Mouse (Mus musculus) myocyte (in vitro differentiated cells): ENCODE measurements at regions not wholly inside any gene's neighbourhood (a gene's known extent, or its start where the extent isn't known, plus 50 kb on each side); places are given as distances from the start of the nearest gene placed in this dataset.

Experiments
- H3K27me3 ChIP-seq: one replicate; pipeline ENCODE4 v1.6.1; 2011; ENCODE audit not compliant: control insufficient read depth, insufficient read depth, insufficient read length
- H3K36me3 ChIP-seq: one replicate; pipeline ENCODE4 v1.6.1; 2011; ENCODE audit not compliant: control insufficient read depth, insufficient read depth
- H3K4me2 ChIP-seq: one replicate; pipeline ENCODE4 v1.6.1; 2011; ENCODE audit warnings: low read depth, control low read depth
- H3K4me3 ChIP-seq: one replicate; pipeline ENCODE4 v1.5.1; 2011; ENCODE audit warnings: mild to moderate bottlenecking, control low read depth, moderate library complexity
- H3K79me2 ChIP-seq: one replicate; pipeline ENCODE4 v1.6.1; 2011; ENCODE audit not compliant: control insufficient read depth, insufficient read depth
- H3ac ChIP-seq: one replicate; pipeline ENCODE4 v1.6.1; 2011; ENCODE audit not compliant: control insufficient read depth, insufficient read length
- CEBPB ChIP-seq: IDR thresholded peaks from 2 replicates; pipeline ENCODE4 v1.6.1; 2011; ENCODE audit warnings: mild to moderate bottlenecking, moderate library complexity; ENCODE audit not compliant: poor library complexity, insufficient read depth, severe bottlenecking
- E2F4 ChIP-seq: IDR thresholded peaks from one replicate; pipeline ENCODE4 v1.6.1; 2011; ENCODE audit warnings: mild to moderate bottlenecking, control low read depth, moderate library complexity; ENCODE audit not compliant: insufficient read depth
- MAX ChIP-seq: IDR thresholded peaks from one replicate; pipeline ENCODE4 v1.6.1; 2011; ENCODE audit warnings: low read depth, mild to moderate bottlenecking, control low read depth
- MYOD1 ChIP-seq, 3 experiments: IDR thresholded peaks; one replicate each; pipeline ENCODE4 v1.6.1; 2011; ENCODE audit warnings: control low read depth in 2 of 3, low read depth in 2 of 3, mild to moderate bottlenecking in 2 of 3, moderate library complexity in 1 of 3; ENCODE audit not compliant: insufficient read length in 2 of 3, control insufficient read depth in 1 of 3
- MYOG ChIP-seq, 3 experiments: IDR thresholded peaks; one replicate each; pipeline ENCODE4 v1.6.1; 2011; ENCODE audit warnings: control low read depth in 2 of 3, low read depth in 2 of 3, mild to moderate bottlenecking in 2 of 3; ENCODE audit not compliant: insufficient read length in 2 of 3, control insufficient read depth in 1 of 3, insufficient read depth in 1 of 3
- POLR2A ChIP-seq: IDR thresholded peaks from one replicate; pipeline ENCODE4 v1.6.1; 2011; ENCODE audit warnings: low read depth, mild to moderate bottlenecking, control low read depth, moderate library complexity; ENCODE audit not compliant: insufficient read length
- POLR2AphosphoS2 ChIP-seq: IDR thresholded peaks from one replicate; pipeline ENCODE4 v1.6.1; 2011; ENCODE audit warnings: low read depth, control low read depth; ENCODE audit not compliant: insufficient read length
- REST ChIP-seq: IDR thresholded peaks from one replicate; pipeline ENCODE4 v1.6.1; 2011; ENCODE audit warnings: mild to moderate bottlenecking, control low read depth, moderate library complexity; ENCODE audit not compliant: insufficient read depth, insufficient read length
- SRF ChIP-seq: IDR thresholded peaks from one replicate; pipeline ENCODE4 v1.6.1; 2011; ENCODE audit warnings: low read depth; ENCODE audit not compliant: control insufficient read depth, insufficient read length
- TCF12 ChIP-seq: IDR thresholded peaks from one replicate; pipeline ENCODE4 v1.6.1; 2011; ENCODE audit warnings: mild to moderate bottlenecking, control low read depth; ENCODE audit not compliant: poor library complexity, insufficient read depth, severe bottlenecking
- TCF3 ChIP-seq: IDR thresholded peaks from one replicate; pipeline ENCODE4 v1.6.1; 2011; ENCODE audit warnings: low read depth, control low read depth; ENCODE audit not compliant: insufficient read length
- USF1 ChIP-seq: IDR thresholded peaks from one replicate; pipeline ENCODE4 v1.6.1; 2011; ENCODE audit warnings: low read depth, mild to moderate bottlenecking, control low read depth, moderate library complexity

DNA sequence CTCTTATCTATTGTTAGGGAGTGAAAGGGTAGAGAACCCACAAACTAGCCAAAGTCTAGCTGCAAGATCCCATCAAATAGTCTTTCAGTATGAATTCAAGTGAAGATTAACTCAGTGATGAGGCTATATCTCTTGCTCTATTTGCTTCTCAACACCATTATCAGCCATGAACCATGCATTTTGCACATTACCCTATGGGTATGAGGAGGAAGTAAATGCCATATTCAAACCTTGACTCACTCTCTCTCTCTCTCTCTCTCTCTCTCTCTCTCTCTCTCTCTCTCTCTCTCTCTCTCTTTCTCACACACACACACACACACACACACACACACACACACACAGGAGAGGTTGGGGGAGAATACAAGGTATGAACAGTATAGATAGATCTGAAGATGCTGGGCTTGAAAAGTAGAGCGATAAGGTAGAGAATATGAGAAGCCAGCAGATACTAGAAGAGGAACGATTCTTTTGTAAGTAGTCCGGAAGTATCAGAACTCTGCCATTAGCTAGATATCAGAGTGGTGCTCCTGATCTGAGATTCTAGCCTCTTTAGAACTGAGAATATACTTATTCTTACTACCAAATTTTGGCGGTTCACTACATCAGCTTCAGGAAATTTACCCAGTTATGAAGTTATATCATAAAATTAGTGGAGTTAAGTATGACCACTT lies 113.3 kb upstream of the P2ry1 start:
- TF ChIP-seq CEBPB = no peak
- no peak for TF ChIP-seq POLR2AphosphoS2
- no peak for TF ChIP-seq POLR2A
- no peak for TF ChIP-seq MYOD1 (IDR thresholded peaks at IDR 0.05; ENCODE audit: control insufficient read depth in 1 of 3, insufficient read length in 2 of 3, low read depth in 2 of 3)
- no peak for TF ChIP-seq SRF
- no peak for TF ChIP-seq MAX
- no peak for TF ChIP-seq E2F4
- TF ChIP-seq USF1 = no peak
- TF ChIP-seq TCF12 = no peak
- no peak for TF ChIP-seq MYOG (IDR thresholded peaks at IDR 0.05; ENCODE audit: control insufficient read depth in 1 of 3, insufficient read depth in 1 of 3, insufficient read length in 2 of 3, low read depth in 2 of 3)
- no peak for TF ChIP-seq REST
- no peak for TF ChIP-seq TCF3
- Histone ChIP-seq H3ac (no peak overlapping the region), H3K4me2 (no peak overlapping the region), H3K36me3 (no peaks in the 10 kb centered on the region), H3K27me3 (no peaks in the 10 kb centered on the region), H3K4me3 (no peak overlapping the region), H3K79me2 (no peaks in the 10 kb centered on the region)

DNA sequence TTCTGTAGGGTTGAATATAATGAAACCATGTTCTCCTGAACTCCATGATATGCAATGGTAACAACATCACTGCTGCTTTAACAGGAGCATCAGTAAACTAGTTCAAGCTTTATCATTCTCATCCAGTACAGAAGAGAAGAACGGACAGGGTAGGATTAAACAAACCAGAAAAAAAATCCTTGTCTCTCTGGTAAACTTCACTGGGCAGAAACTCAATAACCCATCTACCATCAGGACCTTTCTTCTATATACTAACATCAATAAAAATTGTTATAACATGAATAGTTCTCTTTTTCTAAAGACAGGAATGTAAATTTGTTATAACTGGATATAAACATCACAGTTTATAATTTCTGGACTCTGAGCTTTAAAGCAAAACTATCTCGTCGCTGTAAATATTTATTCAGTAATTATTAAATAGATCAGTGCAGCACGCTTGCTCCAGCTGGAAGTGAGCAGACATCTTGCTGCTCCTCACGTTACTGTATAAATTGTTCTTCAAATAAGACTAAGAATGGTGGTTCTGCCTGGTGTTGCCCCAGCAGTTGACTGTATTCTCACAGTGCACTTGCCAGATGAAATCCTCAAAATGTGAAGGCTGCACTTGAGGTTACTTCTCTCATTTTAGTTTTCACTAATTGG lies 104.8 kb upstream of the P2ry1 start:
- no peak overlapping the region for H3K4me2 ChIP-seq
- no peaks in the 10 kb centered on the region for H3K79me2 ChIP-seq
- TF ChIP-seq POLR2AphosphoS2 (no peak), POLR2A (no peak), MYOG (IDR thresholded peaks at IDR 0.05; ENCODE audit: control insufficient read depth in 1 of 3, insufficient read depth in 1 of 3, insufficient read length in 2 of 3, low read depth in 2 of 3) (no peak), USF1 (no peak), REST (no peak), SRF (no peak)

DNA sequence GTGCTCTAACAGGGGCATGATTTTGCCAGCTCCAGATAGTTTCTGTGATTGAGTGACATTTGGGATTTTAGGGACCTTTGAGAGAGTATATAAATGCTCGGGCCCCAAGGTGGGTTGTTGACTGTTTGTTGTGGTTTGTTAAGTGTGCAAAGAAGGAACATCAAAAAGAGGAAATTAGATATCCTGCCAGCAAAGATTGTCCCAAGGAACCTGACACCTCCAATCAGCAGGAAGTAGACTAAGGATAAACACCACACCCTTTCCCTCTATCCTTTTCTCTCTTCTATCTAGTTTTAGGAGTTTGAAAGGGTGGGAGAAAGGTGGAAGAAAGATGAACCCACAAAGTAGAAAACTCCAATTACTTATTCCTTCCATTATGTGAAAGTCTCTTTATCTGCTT lies 103.9 kb upstream of the P2ry1 start:
- no peak for TF ChIP-seq CEBPB
- TF ChIP-seq REST = no peak
- TF ChIP-seq MYOG (IDR thresholded peaks at IDR 0.05; ENCODE audit: control insufficient read depth in 1 of 3, insufficient read depth in 1 of 3, insufficient read length in 2 of 3, low read depth in 2 of 3) = no peak
- no peak for TF ChIP-seq POLR2AphosphoS2
- no peak for TF ChIP-seq E2F4
- no peak for TF ChIP-seq MAX
- TF ChIP-seq TCF3 = no peak
- no peak for TF ChIP-seq SRF
- TF ChIP-seq TCF12 = no peak
- TF ChIP-seq POLR2A = no peak
- TF ChIP-seq USF1 = no peak
- no peak for TF ChIP-seq MYOD1 (IDR thresholded peaks at IDR 0.05; ENCODE audit: control insufficient read depth in 1 of 3, insufficient read length in 2 of 3, low read depth in 2 of 3)
- Histone ChIP-seq H3K36me3 (no peaks in the 10 kb centered on the region), H3K4me3 (no peak overlapping the region), H3ac (no peak overlapping the region), H3K4me2 (no peak overlapping the region), H3K27me3 (no peaks in the 10 kb centered on the region), H3K79me2 (no peaks in the 10 kb centered on the region)

More for the DNA sequence above, 104.8 kb upstream of the P2ry1 start:
- H3K36me3 ChIP-seq = no peaks in the 10 kb centered on the region
- H3ac ChIP-seq = no peak overlapping the region
- no peak overlapping the region for H3K4me3 ChIP-seq
- H3K27me3 ChIP-seq = no peaks in the 10 kb centered on the region

DNA sequence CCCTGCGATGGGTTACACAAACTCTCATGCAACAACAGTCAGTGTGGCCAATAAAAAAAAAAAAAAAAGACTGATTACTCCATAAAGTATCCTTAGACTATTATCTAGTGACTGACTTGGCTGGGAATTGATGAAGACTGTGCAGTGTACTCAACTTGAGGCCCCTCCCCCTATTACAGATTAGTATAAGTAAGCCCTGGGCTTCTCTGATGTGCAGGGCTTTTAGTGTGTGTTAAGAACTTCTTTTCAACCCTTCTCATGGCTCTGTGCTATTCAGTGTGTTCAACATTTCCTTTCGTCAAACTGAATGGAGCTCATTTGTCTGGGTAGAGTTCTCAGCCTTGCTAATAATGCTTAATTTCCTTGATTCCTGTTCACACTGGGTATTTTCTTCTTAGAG lies 101.0 kb upstream of the P2ry1 start:
- no peaks in the 10 kb centered on the region for H3K36me3 ChIP-seq
- no peak for TF ChIP-seq MYOG (IDR thresholded peaks at IDR 0.05; ENCODE audit: control insufficient read depth in 1 of 3, insufficient read depth in 1 of 3, insufficient read length in 2 of 3, low read depth in 2 of 3)
- no peak for TF ChIP-seq E2F4
- no peak for TF ChIP-seq MAX
- no peak for TF ChIP-seq MYOD1 (IDR thresholded peaks at IDR 0.05; ENCODE audit: control insufficient read depth in 1 of 3, insufficient read length in 2 of 3, low read depth in 2 of 3)
- TF ChIP-seq POLR2A = no peak
- TF ChIP-seq POLR2AphosphoS2 = no peak
- TF ChIP-seq TCF3 = no peak
- no peak for TF ChIP-seq SRF
- no peak for TF ChIP-seq USF1
- no peak for TF ChIP-seq REST
- TF ChIP-seq TCF12 = no peak
- H3K27me3 ChIP-seq = no peaks in the 10 kb centered on the region
- H3K79me2 ChIP-seq = no peaks in the 10 kb centered on the region
- H3K4me3 ChIP-seq = no peak overlapping the region
- no peak overlapping the region for H3K4me2 ChIP-seq
- no peak overlapping the region for H3ac ChIP-seq
